Mouse (Mus musculus) midbrain, embryonic 10.5 days (tissue): ENCODE measurements at regions not wholly inside any gene's neighbourhood (a gene's known extent, or its start where the extent isn't known, plus 50 kb on each side); places are given as distances from the start of the nearest gene placed in this dataset.
A peak's percentile ranks its signal among the peaks of the same experiment; 100 is the strongest.

Source experiments
- DNase-seq: peaks from one replicate; pipeline ENCODE4 v3.0.0-alpha.2; 2017; ENCODE audit warnings: low spot score
- H3K27ac ChIP-seq: fragments of 300-500 bp; sonication (generic); replicated peaks from 2 replicates; pipeline ENCODE4 v1.5.1; 2016; ENCODE audit warnings: mild to moderate bottlenecking
- H3K27me3 ChIP-seq: fragments of 300-500 bp; sonication (generic); 2 replicates; pipeline ENCODE4 v1.6.1; 2016; ENCODE audit warnings: low read depth, mild to moderate bottlenecking; ENCODE audit not compliant: poor library complexity, severe bottlenecking
- H3K36me3 ChIP-seq: fragments of 300-500 bp; sonication (generic); 2 replicates; pipeline ENCODE4 v1.6.1; 2016; ENCODE audit warnings: mild to moderate bottlenecking, moderate library complexity
- H3K4me1 ChIP-seq: fragments of 300-500 bp; sonication (generic); 2 replicates; pipeline ENCODE4 v1.6.1; 2016
- H3K4me3 ChIP-seq: fragments of 300-500 bp; sonication (generic); 2 replicates; pipeline ENCODE4 v1.5.1; 2016; ENCODE audit warnings: mild to moderate bottlenecking, moderate library complexity
- H3K9me3 ChIP-seq: fragments of 300-500 bp; sonication (generic); replicated peaks from 2 replicates; pipeline ENCODE4 v1.6.1; 2016; ENCODE audit warnings: mild to moderate bottlenecking
- WGBS: fragments of 180-500 bp; shearing (Covaris S2); methylation state at CpG from one replicate; pipeline ENCODE4 v1.1.7; 2016; 5-methylcytosine and 5-hydroxymethylcytosine counted together

- 77% methylated on average over 4 of the region's 4 CpGs for WGBS
- no peaks in the 10 kb centered on the region for H3K27me3 ChIP-seq
- no peak overlapping the region for H3K27ac ChIP-seq
- no peak overlapping the region for H3K4me3 ChIP-seq
- DNase-seq: no peak
- H3K4me1 ChIP-seq: no peaks in the 10 kb centered on the region
- H3K9me3 ChIP-seq: peaks cover 4% of the 10 kb centered on the region
- no peaks in the 10 kb centered on the region for H3K36me3 ChIP-seq
Observed at GRCm38 (mm10) chr7:51234616-51235015, 276.2 kb upstream of the Ano5 start.

- Histone ChIP-seq H3K9me3 (no peaks in the 10 kb centered on the region), H3K36me3 (no peaks in the 10 kb centered on the region), H3K4me1 (no peaks in the 10 kb centered on the region), H3K4me3 (no peak overlapping the region), H3K27me3 (no peaks in the 10 kb centered on the region), H3K27ac (no peak overlapping the region)
- DNase-seq: no peak
- WGBS: 87% methylated on average over 2 of the region's 2 CpGs
Observed at GRCm38 (mm10) chr7:51247695-51248094, 263.1 kb upstream of the Ano5 start.

DNA sequence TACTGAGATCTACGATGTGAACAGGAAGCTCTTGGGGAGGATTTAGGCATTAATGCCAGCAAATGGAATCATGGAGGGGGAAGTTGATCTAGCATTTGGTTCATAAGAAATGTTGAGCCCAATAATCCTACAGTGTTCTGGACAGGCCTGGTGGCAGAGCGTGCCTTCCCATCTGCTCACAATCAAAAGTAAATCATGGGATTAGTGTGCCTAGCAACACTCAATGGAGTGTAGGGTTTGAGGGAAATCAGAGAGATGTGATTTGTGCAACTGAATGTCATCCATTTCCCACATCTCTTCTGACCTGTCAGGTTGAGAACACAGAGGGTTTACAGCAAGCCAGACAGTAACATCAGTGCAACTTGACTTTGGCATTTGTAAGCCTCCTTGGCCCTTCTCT, 256.4 kb upstream of the Ano5 start:
- H3K27me3 ChIP-seq: no peaks in the 10 kb centered on the region
- H3K9me3 ChIP-seq: no peaks in the 10 kb centered on the region
- 54% methylated on average over 2 of the region's 2 CpGs for WGBS
- no peak overlapping the region for H3K27ac ChIP-seq
- H3K4me3 ChIP-seq: no peak overlapping the region
- no peaks in the 10 kb centered on the region for H3K4me1 ChIP-seq
- DNase-seq: no peak
- no peaks in the 10 kb centered on the region for H3K36me3 ChIP-seq

GRCm38 (mm10) chr7:51259160-51259831, 251.5 kb upstream of the Ano5 start:
- Histone ChIP-seq H3K4me3 (no peak overlapping the region), H3K36me3 (no peaks in the 10 kb centered on the region), H3K4me1 (0 out of 2 replicates have a peak, but pooled peaks cover 2% of the 10 kb centered on the region), H3K27me3 (no peaks in the 10 kb centered on the region), H3K27ac (no peak overlapping the region), H3K9me3 (no peaks in the 10 kb centered on the region)
- 76% methylated on average over 2 of the region's 2 CpGs for WGBS
- no peak for DNase-seq

DNA sequence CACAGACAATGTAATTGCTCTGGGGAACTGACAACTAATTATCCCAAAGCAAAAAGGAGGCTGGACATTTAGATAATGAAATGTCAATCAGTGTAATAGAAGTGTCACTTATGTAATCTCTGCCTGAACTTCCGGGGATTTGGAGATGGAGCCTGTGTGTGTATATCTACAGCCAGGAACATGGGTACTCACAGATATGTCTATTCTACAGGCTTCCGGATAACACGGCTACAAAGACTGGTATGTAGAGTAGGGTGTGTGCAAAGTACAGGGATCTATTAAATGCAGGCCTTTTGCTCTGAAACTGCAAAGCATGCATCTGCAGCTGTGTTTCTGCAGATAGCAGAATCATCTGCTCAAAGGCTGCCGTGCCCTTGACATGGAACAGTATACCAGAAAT, 246.7 kb upstream of the Ano5 start:
- 79% methylated on average over 4 of the region's 4 CpGs for WGBS
- Histone ChIP-seq H3K27me3 (no peaks in the 10 kb centered on the region), H3K9me3 (no peaks in the 10 kb centered on the region), H3K27ac (no peak overlapping the region), H3K4me3 (no peak overlapping the region), H3K4me1 (peaks cover 7% of the 10 kb centered on the region; the same call in 1 of the 2 replicates), H3K36me3 (no peaks in the 10 kb centered on the region)
- no peak for DNase-seq

DNA sequence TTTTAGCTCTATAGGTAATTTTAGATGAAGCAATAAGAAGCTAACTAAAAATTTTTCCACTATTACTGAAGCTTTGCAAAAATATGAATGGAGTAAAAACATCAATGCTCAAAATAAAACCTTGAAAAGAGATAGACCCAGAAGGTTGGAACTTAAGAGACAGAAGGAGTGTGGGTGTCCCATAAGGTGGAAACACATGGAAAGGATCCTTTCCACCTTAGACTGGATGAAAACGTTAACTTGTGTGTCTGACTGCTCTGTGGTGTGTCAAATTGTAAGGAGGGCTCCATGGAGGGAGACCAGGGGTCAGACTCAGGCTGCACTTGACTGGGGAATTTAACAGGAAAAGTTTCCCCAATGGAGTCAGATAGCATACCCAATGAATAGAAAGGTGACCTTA, 244.9 kb upstream of the Ano5 start:
- H3K9me3 ChIP-seq: no peaks in the 10 kb centered on the region
- H3K4me3 ChIP-seq: no peak overlapping the region
- no peaks in the 10 kb centered on the region for H3K27me3 ChIP-seq
- no peaks in the 10 kb centered on the region for H3K36me3 ChIP-seq
- no peak for DNase-seq
- H3K4me1 ChIP-seq: peaks cover 9% of the 10 kb centered on the region; the same call in 1 of the 2 replicates
- WGBS: 89% methylated on average over 1 of the region's 1 CpGs
- H3K27ac ChIP-seq: no peak overlapping the region

DNA sequence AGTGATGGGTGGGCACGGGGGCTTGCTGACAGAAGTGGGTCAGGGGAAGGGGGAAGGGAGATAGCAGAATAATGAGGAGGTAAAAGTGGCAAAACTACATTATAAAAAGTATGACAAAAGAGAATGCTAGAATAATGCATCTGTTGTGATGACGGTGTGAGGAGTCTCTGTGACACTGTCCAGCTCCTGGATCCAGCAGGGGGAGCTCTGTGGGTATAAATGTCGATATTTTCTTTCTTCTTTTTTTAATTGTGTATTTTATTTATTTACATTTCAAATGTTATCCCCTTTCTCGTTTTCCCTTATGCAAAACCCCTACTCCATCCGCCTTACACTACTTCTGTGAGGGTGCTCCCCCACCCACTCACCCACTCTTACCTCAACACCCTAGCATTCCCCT, 243.9 kb upstream of the Ano5 start:
- 68% methylated on average over 5 of the region's 5 CpGs for WGBS
- H3K9me3 ChIP-seq: no peaks in the 10 kb centered on the region

GRCm38 (mm10) chr7:51268743-51269142, 242.1 kb upstream of the Ano5 start:
- Histone ChIP-seq H3K27me3 (no peaks in the 10 kb centered on the region), H3K4me1 (peaks cover 9% of the 10 kb centered on the region; the same call in 1 of the 2 replicates), H3K4me3 (no peak overlapping the region), H3K36me3 (no peaks in the 10 kb centered on the region), H3K9me3 (no peaks in the 10 kb centered on the region), H3K27ac (no peak overlapping the region)
- 24% methylated on average over 4 of the region's 4 CpGs for WGBS
- DNase-seq: no peak

More for the DNA sequence above, 243.9 kb upstream of the Ano5 start:
- Histone ChIP-seq H3K4me1 (peaks cover 9% of the 10 kb centered on the region; the same call in 1 of the 2 replicates), H3K36me3 (no peaks in the 10 kb centered on the region), H3K27ac (no peak overlapping the region), H3K27me3 (no peaks in the 10 kb centered on the region), H3K4me3 (no peak overlapping the region)
- no peak for DNase-seq

DNA sequence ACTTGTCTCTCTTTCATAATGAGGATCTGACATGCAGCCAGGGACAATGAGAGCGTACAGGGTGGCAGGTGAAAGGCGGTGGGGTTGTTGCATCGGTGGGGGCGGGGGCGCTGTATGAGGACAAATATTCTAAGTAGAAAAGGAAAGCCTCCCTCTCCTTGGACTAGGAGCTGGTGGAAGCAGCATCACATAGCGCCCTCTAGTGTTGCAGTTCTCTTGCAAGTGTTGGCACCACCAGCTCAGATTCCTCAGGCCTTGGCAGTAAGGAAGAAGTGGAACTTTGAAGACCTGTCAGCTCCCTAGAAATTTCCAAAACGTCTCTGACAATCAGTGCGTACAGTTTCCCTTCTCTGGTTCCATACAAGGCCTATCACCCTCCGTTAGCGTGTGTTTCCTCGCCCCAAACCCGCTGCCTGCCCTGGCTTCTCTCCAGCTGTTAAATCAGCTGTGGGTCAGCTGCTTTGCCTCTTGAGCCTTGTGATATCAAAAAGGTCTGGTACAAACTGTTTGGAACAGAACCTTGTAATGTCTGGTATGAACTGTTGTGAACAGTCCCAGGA, 240.2 kb upstream of the Ano5 start:
- Histone ChIP-seq H3K27me3 (no peaks in the 10 kb centered on the region), H3K9me3 (no peaks in the 10 kb centered on the region), H3K4me1 (peaks cover 6% of the 10 kb centered on the region; the same call in 1 of the 2 replicates), H3K4me3 (no peak overlapping the region), H3K36me3 (no peaks in the 10 kb centered on the region), H3K27ac (no peak overlapping the region)
- 65% methylated on average over 12 of the region's 12 CpGs for WGBS
- peak; percentile 38 for DNase-seq

GRCm38 (mm10) chr7:51281470-51281869, 229.4 kb upstream of the Ano5 start:
- Histone ChIP-seq H3K27ac (no peak overlapping the region), H3K4me1 (no peaks in the 10 kb centered on the region), H3K9me3 (no peaks in the 10 kb centered on the region), H3K4me3 (no peak overlapping the region), H3K27me3 (no peaks in the 10 kb centered on the region), H3K36me3 (no peaks in the 10 kb centered on the region)
- no peak for DNase-seq

DNA sequence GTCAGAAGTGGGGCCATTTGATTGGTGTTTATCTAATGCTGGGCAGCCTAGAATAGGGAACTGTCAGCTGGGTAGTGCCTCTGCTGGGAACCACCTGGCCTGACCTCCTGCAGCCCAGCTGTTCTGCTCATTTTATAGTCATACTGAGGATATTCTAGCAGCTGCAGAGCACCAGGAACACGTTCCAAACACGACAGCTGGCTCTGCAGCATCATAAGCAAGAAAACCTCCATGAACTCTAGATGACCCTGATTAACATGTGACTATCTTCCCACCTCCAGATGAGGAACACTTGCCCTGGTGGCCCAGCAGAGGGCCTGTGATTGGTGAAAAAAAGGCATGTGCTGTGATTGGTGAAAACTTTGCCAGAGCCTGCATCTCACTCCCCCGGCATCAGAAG, 210.6 kb upstream of the Ano5 start:
- no peak overlapping the region for H3K27ac ChIP-seq
- H3K4me1 ChIP-seq: no peaks in the 10 kb centered on the region
- no peaks in the 10 kb centered on the region for H3K9me3 ChIP-seq
- H3K4me3 ChIP-seq: no peak overlapping the region
- no peaks in the 10 kb centered on the region for H3K27me3 ChIP-seq
- no peaks in the 10 kb centered on the region for H3K36me3 ChIP-seq
- 61% methylated on average over 3 of the region's 3 CpGs for WGBS
- DNase-seq: peak; percentile 12

- H3K27ac ChIP-seq: no peak overlapping the region
- H3K36me3 ChIP-seq: no peaks in the 10 kb centered on the region
- WGBS: 72% methylated on average over 2 of the region's 2 CpGs
- H3K9me3 ChIP-seq: no peaks in the 10 kb centered on the region
- no peak for DNase-seq
- no peak overlapping the region for H3K4me3 ChIP-seq
- H3K4me1 ChIP-seq: no peaks in the 10 kb centered on the region
- H3K27me3 ChIP-seq: no peaks in the 10 kb centered on the region
Observed at GRCm38 (mm10) chr7:51307757-51308156, 203.1 kb upstream of the Ano5 start.

DNA sequence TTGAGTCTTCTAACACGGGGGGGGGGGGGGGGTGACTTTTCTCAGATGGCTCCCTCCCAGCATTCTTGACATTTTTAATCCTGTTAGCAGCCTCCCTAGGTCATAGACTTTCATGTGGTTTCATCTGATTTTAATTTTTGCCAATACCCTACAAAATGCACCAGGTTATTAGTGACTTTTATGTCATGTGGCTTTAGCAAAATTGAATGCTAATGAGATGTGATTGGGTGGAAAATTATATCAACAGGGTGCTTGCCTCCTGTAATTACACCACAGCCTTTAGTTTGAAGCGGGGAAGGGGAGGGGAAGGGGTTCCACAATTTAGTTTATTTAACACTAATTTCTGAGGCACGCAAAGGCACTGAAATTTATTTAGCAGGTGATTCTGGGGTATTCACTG, 200.6 kb upstream of the Ano5 start:
- 62% methylated on average over 3 of the region's 3 CpGs for WGBS
- H3K4me1 ChIP-seq: no peaks in the 10 kb centered on the region
- H3K27ac ChIP-seq: no peak overlapping the region
- no peaks in the 10 kb centered on the region for H3K36me3 ChIP-seq
- H3K4me3 ChIP-seq: no peak overlapping the region
- no peaks in the 10 kb centered on the region for H3K27me3 ChIP-seq
- H3K9me3 ChIP-seq: no peaks in the 10 kb centered on the region
- DNase-seq: no peak
